Mouse (Mus musculus) spleen, postnatal 4 days (tissue): ENCODE measurements around the gene Msantd1.

Experiments
- DNase-seq, 2 experiments: peaks; one replicate each; pipeline ENCODE4 v3.0.0; 2022; ENCODE audit warnings: low spot score in 2 of 2

Msantd1 gene

DNA sequence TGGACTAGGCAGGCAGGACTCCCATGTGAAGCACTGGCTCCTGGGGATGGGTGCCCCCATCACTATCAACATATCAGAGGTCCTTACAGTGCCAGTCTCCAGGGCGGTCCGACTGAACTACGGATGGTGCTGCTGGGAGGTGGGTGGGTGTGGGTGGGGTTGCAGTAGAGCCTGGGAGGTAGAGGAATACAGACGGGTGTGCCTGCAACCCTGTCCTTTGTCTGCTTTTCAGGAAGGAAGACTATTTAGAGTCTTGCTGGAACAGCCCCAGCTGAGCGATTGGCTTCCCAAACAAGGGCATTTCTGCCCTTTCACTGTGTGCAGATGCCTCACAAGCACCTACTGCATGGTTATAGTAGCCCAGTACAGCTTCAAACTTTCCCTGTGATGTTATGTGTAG, 60.6 kb downstream of the Msantd1 start:
- DNase-seq: no peak

DNA sequence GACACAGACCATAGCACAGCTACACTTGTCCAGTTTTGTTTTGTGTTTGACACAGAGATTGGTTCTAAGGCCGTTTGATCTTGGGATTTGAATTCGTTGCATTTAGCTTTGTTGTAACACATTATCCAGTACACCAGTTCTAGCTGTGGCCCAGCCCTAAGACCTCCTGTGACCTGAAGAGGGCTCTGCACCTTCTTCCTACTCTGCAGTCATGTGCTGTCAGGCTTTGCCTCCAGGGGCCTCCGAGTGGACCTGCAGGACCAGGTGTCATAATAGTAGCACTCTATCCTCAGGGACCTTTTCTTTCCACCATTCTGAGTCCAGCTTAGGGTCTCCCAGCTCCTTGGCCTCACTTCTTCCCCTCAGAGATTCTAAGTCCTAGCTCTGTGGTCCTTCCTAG, 64.7 kb downstream of the Msantd1 start:
- DNase-seq: no peak
